Mouse (Mus musculus) retina, adult 2 months (tissue): ENCODE results near the gene Rbms3.
A peak's percentile ranks its signal among the peaks of the same experiment; 100 is the strongest.

Source experiments
- DNase-seq: peaks from one replicate; pipeline ENCODE4 v3.0.0-alpha.2; 2012; ENCODE audit warnings: low read depth, low spot score

Rbms3 gene

DNA sequence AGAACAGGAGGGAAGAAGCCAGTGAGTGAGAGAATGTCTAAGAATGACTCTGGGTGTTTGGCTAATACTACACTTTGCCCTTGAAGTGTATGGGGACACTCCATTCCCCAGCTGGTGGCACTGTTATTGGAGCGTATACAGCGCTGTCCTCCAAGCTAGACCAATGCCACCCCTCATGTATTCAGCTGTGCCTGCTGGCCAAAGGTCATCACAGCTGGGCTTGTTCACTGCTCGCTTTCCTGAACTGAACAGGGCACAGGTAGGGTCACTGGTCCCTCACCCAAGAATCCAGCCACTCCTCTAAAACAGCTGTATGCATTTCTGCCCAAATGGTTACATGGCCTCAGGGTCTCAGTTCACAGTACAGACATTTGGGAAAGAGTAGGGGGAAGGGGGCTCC lies 253.9 kb downstream of the Rbms3 start:
- DNase-seq: no peak

DNA sequence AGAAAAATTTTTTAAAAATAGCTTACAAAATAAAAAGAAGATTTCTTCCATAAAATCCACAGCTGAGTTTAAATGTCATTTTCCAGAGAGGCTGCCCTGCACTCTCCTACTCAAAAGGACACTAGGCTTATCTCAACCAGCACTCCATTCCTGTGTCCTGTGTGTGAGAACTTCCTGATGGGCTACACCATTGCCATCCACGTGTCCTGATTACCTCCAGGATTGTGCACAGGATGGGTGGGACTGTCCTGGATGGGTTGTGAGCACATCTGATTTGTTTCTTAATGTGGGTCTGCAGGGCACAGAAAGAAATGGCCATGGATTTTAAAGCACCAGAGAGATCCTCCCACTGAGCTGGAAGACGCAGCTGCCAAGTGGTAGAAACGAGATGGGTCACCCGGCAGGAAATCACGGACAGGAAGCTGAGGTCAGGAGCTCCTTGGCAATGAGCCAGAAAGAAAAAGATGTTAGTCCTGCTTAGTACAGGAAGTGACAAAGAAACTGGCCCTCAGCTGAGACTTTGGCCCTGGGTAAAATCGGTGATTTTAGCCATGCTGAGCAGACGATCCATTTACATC lies 256.5 kb downstream of the Rbms3 start:
- DNase-seq: no peak

- DNase-seq: no peak
These were observed 257.7 kb downstream of the Rbms3 start for GRCm38 (mm10) chr9:117371980-117372379.

- DNase-seq: no peak
These were observed 259.6 kb downstream of the Rbms3 start for GRCm38 (mm10) chr9:117370086-117370485.

- no peak for DNase-seq
These were observed 261.7 kb downstream of the Rbms3 start for GRCm38 (mm10) chr9:117368016-117368415.

DNA sequence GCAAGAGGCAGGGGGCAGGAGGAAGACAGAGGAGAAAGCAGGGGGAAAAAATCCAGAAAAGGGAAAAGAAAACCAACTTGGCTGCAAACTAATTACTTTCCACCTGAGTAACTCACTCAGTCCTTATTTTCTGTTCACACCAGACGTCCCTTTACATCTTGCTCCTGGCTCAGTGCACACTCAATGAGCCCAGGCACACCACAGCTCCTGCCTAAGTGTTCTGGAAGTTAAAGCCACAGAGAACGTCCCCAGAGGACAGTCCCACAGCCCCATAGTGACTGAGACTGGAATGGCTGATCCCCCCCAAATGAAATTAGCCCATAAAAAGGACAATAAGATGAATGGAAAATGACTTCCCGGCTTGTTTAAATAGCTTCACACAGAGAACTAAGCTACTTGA lies 265.1 kb downstream of the Rbms3 start:
- no peak for DNase-seq

- no peak for DNase-seq
These were observed 268.3 kb downstream of the Rbms3 start for GRCm38 (mm10) chr9:117361431-117361830.

- peak; percentile 3 for DNase-seq
These were observed 272.8 kb downstream of the Rbms3 start for GRCm38 (mm10) chr9:117356764-117357442.

- no peak for DNase-seq
These were observed 274.2 kb downstream of the Rbms3 start for GRCm38 (mm10) chr9:117355501-117355900.

GRCm38 (mm10) chr9:117342336-117342735 lies 287.4 kb downstream of the Rbms3 start:
- no peak for DNase-seq

DNA sequence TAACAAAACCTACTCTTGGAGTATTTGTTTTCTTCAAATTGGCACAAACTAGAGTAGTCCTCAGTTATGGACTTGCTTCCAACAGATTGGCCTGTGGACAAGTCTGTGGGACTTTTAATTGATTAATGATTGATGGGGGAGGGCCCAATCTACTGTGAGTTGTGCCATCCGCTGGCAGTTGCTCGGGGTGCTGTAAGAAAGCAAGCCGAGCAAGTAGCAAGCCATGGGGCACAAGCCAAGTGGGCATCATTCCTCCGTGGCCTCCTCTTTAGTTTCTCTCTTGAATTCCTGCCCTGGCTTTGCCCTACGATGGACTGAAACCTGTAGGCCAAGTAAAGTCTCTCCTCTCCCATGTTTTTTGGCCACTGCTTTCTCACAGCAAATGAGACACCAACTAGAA lies 299.0 kb downstream of the Rbms3 start:
- DNase-seq: no peak

- DNase-seq: no peak
These were observed 310.4 kb downstream of the Rbms3 start for GRCm38 (mm10) chr9:117319271-117319670.

DNA sequence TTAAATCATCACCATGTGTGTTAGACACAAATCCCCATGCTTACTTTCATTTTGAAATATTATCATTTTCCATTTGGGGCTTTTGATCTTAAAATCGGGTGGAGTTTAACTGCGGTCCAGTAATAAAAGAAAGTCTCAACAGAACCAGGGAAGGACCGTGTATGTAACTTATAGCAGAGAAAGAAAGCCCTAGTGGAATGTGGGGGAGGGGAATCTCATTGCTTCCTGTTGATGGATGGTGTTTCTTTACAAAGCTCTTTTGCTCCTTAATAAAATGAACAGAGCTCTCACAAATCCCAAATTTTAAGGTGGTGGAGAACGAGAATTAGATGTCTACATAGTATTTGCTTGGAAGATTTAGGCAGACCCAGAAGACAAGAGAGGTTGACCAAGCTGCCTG lies 311.3 kb downstream of the Rbms3 start:
- no peak for DNase-seq

DNA sequence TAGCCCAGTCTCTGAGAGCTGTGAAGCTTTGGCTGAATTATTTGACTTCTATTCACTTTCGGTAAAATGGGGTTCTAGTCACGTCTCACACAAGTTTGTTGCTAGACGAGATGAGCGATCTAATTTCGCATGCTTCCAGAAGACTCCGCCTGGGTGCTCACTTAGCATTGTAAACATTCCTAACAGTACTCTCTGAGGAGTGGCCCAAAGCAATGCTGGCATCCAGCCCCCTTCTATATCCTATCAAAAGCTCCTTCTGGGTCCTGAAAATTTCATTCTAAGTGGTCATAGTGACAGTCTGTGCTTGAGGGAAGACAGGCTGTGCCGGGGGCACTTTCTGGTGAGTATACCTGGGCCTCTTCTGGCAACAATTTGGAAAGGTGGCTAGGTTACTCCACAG lies 312.5 kb downstream of the Rbms3 start:
- no peak for DNase-seq

GRCm38 (mm10) chr9:117313642-117314041 lies 316.1 kb downstream of the Rbms3 start:
- DNase-seq: no peak

DNA sequence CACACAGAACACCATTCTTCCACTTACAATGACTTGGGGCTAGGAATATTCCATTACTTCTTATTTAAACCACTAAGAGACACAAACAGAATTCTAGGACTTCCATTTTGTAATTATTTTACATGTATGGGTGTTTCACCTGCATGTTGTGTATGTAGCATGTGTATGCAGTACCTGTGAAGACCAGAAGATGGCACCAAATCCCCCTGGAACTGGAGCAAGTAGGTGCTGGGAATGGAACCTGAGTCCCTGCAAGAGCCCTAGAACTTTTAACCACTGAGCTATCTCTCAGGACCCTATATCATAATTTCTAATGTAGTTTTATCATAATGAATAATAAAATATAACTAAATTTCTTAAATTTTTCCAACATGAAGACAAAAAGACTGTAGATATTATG lies 319.9 kb downstream of the Rbms3 start:
- no peak for DNase-seq

DNA sequence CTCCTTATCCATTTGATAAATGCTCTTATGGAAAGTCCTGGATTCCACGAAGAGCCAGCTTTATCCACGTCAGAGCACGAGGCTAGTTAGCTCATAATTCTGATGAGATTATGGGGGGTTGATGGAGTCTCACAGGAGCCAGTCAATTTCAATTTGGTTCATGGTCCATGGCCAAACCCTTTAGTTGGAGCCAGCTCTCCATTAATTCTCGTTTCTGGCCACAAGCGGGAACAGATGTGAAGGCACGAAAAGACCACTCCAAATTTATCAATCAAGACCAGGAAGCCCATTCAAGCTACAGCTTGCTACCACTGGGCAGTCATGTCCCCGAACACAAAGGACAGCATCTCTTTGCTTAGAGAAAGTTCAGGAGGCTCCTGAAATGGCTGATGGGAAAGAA lies 330.7 kb downstream of the Rbms3 start:
- peak; percentile 2 for DNase-seq

DNA sequence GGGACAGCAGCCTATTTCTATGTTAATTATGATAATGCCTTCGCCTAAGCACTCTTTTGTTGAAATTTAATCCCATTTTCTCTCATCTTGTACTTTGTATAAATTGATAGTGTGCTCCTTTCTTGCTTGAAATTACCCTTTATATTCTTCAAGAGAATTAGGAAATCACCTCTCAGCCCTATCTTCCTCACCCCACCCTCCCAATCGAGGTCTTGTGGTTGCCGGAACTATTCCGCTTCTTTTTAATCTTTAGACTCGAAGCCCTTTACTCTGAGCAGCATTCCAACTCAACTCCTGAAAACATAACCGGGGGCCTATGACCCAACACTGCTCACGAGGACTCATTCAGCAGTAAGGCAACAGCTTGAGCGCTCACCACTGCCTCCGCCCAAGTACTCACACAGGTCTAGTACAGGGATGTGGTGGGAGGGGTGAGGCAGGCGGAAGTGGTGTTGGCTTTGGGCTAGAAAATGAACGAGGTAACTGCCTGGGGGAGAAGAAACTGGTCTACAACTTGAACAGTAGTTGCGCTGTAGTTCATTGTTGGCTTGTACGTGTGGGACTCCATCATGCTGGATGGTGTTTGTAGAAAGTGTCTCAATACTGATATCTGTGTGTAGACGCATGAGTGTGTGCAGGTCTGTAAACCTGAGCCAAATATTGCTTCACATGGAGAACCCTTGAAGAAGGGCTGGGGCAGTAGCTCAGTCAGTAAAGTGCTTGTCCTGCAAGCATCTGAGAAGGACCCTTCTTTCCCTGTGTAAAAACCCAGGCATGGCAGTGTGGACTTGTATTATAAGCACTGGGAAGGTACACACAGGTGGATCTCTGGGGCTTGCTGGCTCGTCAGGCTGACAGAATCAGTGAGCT lies 331.8 kb downstream of the Rbms3 start:
- DNase-seq: no peak

GRCm38 (mm10) chr9:117291066-117291850 lies 338.5 kb downstream of the Rbms3 start:
- no peak for DNase-seq

DNA sequence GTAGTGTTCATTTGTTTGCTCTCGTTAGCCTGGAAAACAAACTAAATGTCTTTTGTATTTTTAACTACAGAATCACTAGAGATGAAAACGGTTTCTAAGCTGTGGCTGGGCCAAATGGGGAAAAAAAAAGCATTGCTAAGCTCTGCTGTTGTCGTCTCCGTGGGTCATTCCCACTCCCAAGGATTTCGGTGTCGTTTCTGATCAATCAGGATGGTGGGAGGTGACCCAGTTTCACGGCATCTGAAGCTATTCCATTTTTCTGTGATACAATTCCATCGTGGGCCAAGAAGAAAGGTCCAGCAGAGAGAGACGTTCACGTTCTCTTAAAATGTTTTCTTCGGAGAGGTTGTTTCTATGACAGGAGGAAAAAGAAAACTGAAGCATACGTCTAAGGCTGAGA lies 354.9 kb downstream of the Rbms3 start:
- DNase-seq: no peak

DNA sequence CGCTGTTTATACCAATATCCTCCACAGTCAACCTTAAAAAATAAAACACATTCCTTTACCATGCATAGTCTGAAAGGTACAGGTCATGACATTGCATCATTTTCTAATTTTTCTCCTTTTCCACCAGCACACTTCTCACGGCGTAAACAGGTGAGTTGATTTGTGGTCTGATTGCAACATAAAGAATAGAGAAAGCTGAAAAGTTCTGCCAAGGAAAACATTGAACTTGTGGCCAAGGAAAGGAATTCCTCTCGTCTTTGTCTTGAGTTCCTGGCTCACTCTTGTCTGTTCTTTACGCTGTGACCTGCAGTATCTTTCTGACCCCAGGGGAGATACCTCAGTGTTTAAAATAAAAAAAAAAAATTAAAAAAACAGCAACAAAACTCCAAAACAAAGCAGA lies 370.1 kb downstream of the Rbms3 start:
- DNase-seq: no peak

GRCm38 (mm10) chr9:117253361-117253760 lies 376.4 kb downstream of the Rbms3 start:
- DNase-seq: no peak
